14 mouse cellular contexts compared by ENCODE assay signal in genomic region chr13:43907425-43907824, GRCm38 (mm10).
DNase-seq lines count a peak whose midpoint lies in the region; ATAC-seq lines count a peak whose summit lies in the region.
"Had no signal": no experiment of that assay in that cellular context is flagged by ENCODE, and none has a peak within 500 bp of the region (broad histone marks: within the 10 kb centered on the region; RNA-seq: fewer than 3 reads in every experiment).

No protein-coding gene starts in this region.

- H3K36me3 ChIP-seq in kidney, embryonic 15.5 days, result no peaks in the 10 kb centered on the region
- H3K36me3 ChIP-seq in midbrain, embryonic 13.5 days, result no peaks in the 10 kb centered on the region
- H3K36me3 ChIP-seq: midbrain, embryonic 15.5 days; neural tube, embryonic 13.5 days had no signal

- H3K4me3 ChIP-seq in kidney, embryonic 15.5 days (replicated peaks), result no peak overlapping the region
- H3K4me3 ChIP-seq in midbrain, embryonic 13.5 days (replicated peaks), result no peak overlapping the region
- H3K4me3 ChIP-seq: midbrain, embryonic 15.5 days; neural tube, embryonic 13.5 days had no signal

- H3K4me1 ChIP-seq in kidney, embryonic 15.5 days, result peaks cover 63% of the 10 kb centered on the region
- H3K4me1 ChIP-seq in midbrain, embryonic 13.5 days (replicated peaks), result peaks cover 19% of the 10 kb centered on the region; the same call in 1 of the 2 replicates

- H3K27ac ChIP-seq in kidney, embryonic 15.5 days, result no peak overlapping the region
- no peak overlapping the region for H3K27ac ChIP-seq in midbrain, embryonic 13.5 days
- H3K27ac ChIP-seq: hindbrain, embryonic 14.5 days; midbrain, embryonic 15.5 days; neural tube, embryonic 13.5 days had no signal

- no peaks in the 10 kb centered on the region for H3K9me3 ChIP-seq in kidney, embryonic 15.5 days (replicated peaks)
- H3K9me3 ChIP-seq in midbrain, embryonic 13.5 days, result no peaks in the 10 kb centered on the region
- H3K9me3 ChIP-seq: midbrain, embryonic 15.5 days; neural tube, embryonic 13.5 days had no signal

- no peak overlapping the region for H3K9ac ChIP-seq in kidney, embryonic 15.5 days
- H3K9ac ChIP-seq in midbrain, embryonic 13.5 days (replicated peaks), result no peak overlapping the region
- H3K9ac ChIP-seq: forebrain, postnatal 0 days; hindbrain, embryonic 14.5 days; midbrain, embryonic 15.5 days; neural tube, embryonic 13.5 days had no signal

- H3K4me2 ChIP-seq in kidney, embryonic 15.5 days, result no peak overlapping the region
- no peak overlapping the region for H3K4me2 ChIP-seq in midbrain, embryonic 13.5 days (replicated peaks)
- H3K4me2 ChIP-seq: hindbrain, embryonic 14.5 days; midbrain, embryonic 15.5 days; neural tube, embryonic 13.5 days had no signal

- DNase-seq in cerebellum, postnatal 14 days, result peak; percentile 37 to 47
- DNase-seq in cerebellum, postnatal 36 days, result no peak
- peak; percentile 30 for DNase-seq in kidney, postnatal 14 days
- DNase-seq in CD4-positive, CD25-positive, alpha-beta regulatory T cell, adult 2 months (ENCODE audit: low read depth, low spot score), result peak; percentile 38
- peak; percentile 37 for DNase-seq in induced T-regulatory cell, adult 2 months (ENCODE audit: low read depth)
- no peak for DNase-seq in spleen, postnatal 36 days (ENCODE audit: low spot score in 2 of 2)
- DNase-seq: cerebellum, postnatal 25 days; forebrain, postnatal 0 days had no signal

- no peak for ATAC-seq in kidney, embryonic 15.5 days (replicated peaks; ENCODE audit: low FRiP score)
- no peak for ATAC-seq in midbrain, embryonic 13.5 days
- ATAC-seq: forebrain, postnatal 0 days; midbrain, embryonic 15.5 days; Patski had no signal

- WGBS in kidney, embryonic 15.5 days, result 35% methylated on average over 8 of the region's 8 CpGs
- whole genome bisulfite sequencing in midbrain, embryonic 13.5 days, result 60% methylated on average over 8 of the region's 8 CpGs

- H3K27me3 ChIP-seq in kidney, embryonic 15.5 days, result 0 out of 2 replicates have a peak, but pooled peaks cover 4% of the 10 kb centered on the region
- H3K27me3 ChIP-seq in midbrain, embryonic 13.5 days, result 0 out of 2 replicates have a peak, but pooled peaks cover 10% of the 10 kb centered on the region
- H3K27me3 ChIP-seq: midbrain, embryonic 15.5 days; neural tube, embryonic 13.5 days; Patski had no signal

Comparison
In these comparisons a context has a peak if more than half of its experiments do, and no peak if none do; other contexts are left out.
1. DNase-seq: peak in cerebellum, postnatal 14 days (2 of 2), kidney, postnatal 14 days (single experiment), CD4-positive, CD25-positive, alpha-beta regulatory T cell, adult 2 months (single experiment) and induced T-regulatory cell, adult 2 months (single experiment); none in cerebellum, postnatal 36 days (0 of 2) and spleen, postnatal 36 days (0 of 2).